Mouse (Mus musculus): ENCODE results near the gene Rpl3.
"Not testable (repeated sequence)": the region's sequence is repeated elsewhere in the genome, so short reads cannot be mapped to it uniquely, and the experiment has no call there.

Gene Rpl3

GRCm38 (mm10) chr15:80091121-80091955 is at the start of gene Rpl3, which contains the start of gene Syngr1:
Rpl3 (minus strand) TSS chr15:80091868.
Syngr1 (plus strand) TSS chr15:80091334.
- peak; percentile 60 for DNase-seq

DNA sequence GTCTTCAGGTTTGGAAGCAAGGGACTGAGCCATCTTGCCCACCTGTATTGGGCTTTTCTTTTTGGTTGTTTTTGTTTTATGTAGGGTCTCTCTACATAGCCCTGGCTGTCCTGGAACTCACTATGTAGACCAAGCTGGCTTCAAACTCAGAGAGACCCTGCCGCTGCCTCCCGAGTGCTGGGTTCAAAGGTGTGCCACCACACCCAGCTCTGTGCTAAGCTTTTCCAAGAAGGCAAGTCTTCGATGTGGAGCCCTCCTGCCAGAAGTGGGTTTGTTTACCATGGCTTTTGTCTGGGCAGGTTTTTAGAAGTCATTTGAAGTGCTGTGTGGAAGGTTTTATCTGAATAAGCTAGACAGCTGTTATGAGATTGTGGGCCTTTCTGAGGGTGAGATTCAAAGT is 49.2 kb upstream of the Rpl3 start:
- DNase-seq, result no peak

GRCm38 (mm10) chr15:80140302-80140701 is 48.6 kb upstream of the Rpl3 start:
- DNase-seq, result no peak

- no peak for DNase-seq
Measured at GRCm38 (mm10) chr15:80137945-80138791, 46.5 kb upstream of the Rpl3 start.

GRCm38 (mm10) chr15:80136645-80137044 is 45.0 kb upstream of the Rpl3 start:
- DNase-seq, result no peak

DNA sequence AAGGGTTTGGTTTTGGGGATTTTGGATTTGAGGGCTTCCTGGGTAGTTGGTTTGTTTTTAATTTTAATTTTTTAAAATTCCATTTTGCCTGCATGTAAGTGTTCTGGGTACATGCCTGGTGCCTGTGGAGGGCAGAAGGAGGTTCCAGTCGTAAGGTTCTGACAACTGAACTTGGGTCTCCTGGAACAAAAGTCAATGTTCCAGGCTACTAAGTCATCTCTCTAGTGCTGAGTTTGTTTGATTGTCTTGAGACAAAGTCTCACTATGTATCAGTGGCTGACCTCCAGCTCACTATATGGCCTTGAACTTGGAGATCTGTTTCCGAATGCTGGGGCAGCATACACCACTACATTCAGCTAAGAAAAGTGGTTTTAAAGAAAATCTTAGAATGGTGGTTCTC is 43.8 kb upstream of the Rpl3 start:
- no peak for DNase-seq

DNA sequence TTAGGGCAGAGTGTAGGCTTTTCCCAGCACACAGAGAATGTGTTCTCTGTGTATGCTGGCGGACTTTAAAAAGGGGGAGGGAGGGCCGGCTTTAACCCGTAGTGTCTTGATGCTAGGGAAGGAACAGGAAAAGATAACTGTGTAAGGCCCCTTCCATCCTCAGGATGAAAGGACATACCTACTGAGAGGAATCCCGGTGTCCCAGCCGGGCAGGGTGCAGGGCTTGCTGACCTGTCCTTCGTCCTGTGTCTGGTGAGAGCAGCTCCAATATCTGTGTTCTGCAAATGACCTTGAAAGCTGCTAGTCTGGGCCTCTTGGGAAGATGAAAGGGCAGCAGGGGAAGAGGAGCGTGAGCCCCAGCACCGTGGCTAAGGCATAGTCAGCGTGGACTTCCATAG is 42.8 kb upstream of the Rpl3 start:
- DNase-seq, result peak; percentile 35

DNA sequence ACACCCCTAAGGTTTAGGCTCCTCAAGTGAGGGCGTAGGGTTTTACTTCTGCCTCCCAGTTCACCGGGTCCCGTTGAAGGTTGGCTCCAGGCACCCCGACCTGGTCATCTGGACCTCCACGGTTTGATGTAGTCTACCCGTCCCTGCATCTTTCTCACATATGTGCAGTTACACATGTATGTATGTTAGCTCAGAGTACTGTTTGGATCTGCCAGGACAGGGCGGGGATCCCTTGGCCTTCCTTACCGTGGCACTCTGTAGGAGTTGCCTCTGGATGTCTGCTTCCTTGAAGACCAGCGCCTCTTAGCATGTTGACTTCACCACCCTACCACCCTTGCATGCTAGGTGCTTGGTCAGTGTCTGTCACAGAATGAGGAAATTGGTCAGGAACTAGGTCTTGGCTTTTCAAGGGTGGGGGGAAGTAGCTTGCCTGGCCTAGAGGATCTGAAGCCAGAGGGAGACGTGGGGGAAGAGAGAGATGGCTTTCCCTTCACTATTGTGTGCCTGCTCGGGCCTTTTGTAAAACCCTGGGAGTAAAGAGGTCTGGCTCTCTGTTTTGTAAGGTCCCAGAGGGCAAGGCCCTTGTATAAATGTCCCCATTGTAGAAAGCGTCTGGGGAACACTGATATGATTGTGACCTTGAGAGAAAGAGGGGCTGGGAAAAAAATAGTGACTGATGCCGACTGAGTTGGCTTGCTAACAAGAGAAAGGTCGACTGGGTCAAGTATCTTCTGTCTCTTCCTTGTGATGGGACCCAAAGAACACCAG is 42.2 kb upstream of the Rpl3 start:
- peak; percentile 39 for DNase-seq

GRCm38 (mm10) chr15:80132993-80133586 is 41.4 kb upstream of the Rpl3 start, which contains the start of gene Tab1:
Tab1 (plus strand) TSS chr15:80133127.
- DNase-seq, result peak; percentile 91

GRCm38 (mm10) chr15:80132452-80132851 is 40.8 kb upstream of the Rpl3 start:
- DNase-seq, result no peak

GRCm38 (mm10) chr15:80131421-80131820 is 39.8 kb upstream of the Rpl3 start:
- no peak for DNase-seq

- no peak for DNase-seq
Measured at GRCm38 (mm10) chr15:80130689-80131088, 39.0 kb upstream of the Rpl3 start.

DNA sequence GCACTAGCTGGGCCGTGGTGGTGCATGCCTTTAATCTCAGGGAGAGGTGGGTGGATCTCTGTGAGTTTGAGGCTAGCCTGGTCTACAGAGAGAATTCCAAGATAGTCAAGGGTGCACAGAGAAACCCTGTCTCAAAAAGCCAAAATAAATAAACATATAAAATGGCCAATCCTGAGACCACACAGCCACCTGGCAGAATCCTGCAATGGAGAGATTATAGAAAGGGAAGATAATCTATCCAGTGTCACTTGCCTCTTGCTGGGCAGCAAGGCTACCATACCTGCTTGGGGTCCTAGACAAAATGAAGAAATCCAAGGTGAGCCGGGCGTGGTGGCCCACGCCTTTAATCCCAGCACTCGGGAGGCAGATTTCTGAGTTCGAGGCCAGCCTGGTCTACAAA is 38.3 kb upstream of the Rpl3 start:
- no peak for DNase-seq

GRCm38 (mm10) chr15:80127191-80127590 is 35.5 kb upstream of the Rpl3 start:
- no peak for DNase-seq

DNA sequence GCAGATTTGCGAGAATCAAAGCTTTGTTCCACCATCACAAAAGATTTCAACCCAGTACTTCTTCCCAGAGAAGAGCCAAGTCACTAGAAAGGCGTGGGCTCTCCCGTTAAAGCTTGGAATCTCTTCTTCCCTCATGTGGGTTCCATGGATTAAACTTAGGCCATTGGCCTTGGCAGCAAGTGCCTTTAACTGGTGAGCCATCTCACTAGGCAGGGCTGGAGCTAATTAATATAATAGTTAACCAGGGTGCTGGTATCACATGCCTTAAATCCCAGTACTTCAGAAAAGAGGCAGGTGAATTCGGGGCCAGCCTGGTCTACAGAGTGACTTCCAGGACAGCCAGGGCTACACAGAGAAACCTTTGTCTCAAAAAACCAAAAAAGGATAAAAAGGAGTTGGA is 33.0 kb upstream of the Rpl3 start:
- DNase-seq, result peak; percentile 77

GRCm38 (mm10) chr15:80122431-80122830 is 30.8 kb upstream of the Rpl3 start:
- DNase-seq, result not testable (repeated sequence)

- no peak for DNase-seq
Measured at GRCm38 (mm10) chr15:80121721-80122325, 30.2 kb upstream of the Rpl3 start.

DNA sequence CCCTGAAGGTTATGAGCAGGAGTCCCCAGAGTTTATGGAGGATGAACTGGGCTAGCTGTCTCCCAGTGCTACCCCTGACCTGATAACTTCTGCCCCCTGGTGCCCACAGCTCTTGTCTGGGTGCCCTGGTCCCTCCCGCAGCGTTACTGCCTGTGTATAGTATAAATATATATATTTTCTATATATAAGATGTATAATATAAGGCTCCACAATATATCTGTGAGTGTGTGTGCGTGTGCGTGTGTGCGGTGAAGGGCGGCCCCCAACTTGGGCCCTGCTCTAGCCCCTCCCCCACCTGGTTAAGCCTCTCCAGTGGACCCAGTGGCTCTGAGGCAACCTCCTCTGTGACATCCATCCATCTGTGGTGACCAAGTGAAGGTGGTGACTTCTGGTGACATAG is 27.4 kb upstream of the Rpl3 start:
- DNase-seq, result no peak

GRCm38 (mm10) chr15:80117154-80117553 is 25.5 kb upstream of the Rpl3 start:
- no peak for DNase-seq

DNA sequence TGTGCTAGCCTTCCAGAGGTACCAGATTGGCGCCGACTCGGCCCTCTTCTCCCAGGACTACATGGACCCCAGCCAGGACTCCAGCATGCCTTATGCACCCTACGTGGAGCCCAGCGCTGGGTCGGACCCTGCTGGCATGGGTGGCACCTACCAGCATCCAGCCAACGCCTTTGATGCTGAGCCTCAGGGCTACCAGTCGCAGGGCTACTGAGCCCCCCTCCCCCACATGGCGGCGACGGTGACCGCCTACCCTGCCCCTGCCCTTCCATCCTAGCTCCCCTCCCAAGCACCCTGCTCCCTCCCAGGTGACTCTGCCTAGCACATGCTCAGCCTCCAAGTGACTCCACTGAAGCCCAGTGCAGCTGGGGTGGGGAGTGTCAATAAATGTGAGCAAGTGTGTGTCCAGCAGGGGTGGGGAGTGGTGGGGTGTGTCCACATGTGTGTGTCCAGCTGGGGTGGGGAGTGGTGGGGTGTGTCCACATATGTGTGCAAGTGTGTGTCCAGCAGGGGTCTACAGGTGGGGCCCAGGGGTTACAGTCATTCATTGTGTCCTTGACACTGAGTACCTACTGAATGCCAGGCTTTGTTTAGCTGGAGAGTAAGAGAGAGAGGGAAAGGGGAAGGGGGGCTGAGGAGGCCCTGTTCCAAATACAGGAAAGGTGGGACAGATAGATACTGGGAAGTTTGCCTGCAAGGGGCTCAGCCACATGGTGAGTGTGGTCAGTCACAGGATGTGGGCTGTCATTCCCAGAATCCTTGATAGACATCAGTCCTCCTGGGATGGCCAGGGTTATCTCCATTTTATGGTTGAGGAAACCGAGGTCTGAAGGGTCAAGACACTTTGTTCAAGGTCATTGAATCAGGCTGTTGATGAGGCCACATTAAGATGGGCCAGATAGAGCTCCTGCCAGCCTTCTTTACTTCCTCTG is 24.5 kb upstream of the Rpl3 start:
- DNase-seq, result no peak

GRCm38 (mm10) chr15:80115256-80115655 is 23.6 kb upstream of the Rpl3 start:
- DNase-seq, result no peak
